Mouse (Mus musculus) testis, adult 2 months (tissue): ENCODE data around the gene Olfr146. TPM values are rescaled to one million over a fixed set of nuclear protein-coding genes. Genes with fewer than 3 reads are reported as not detected.

Experiments
- H3K27ac ChIP-seq: fragments of 200-500 bp; 2 replicates; pipeline ENCODE4 v1.5.1; 2012; ENCODE audit warnings: low read depth, low read length; ENCODE audit not compliant: control insufficient read depth, insufficient read depth
- H3K27me3 ChIP-seq: fragments of 200-500 bp; 2 replicates; pipeline ENCODE4 v1.6.1; 2012; ENCODE audit warnings: mild to moderate bottlenecking, low read length, moderate library complexity; ENCODE audit not compliant: control insufficient read depth, insufficient read depth
- H3K36me3 ChIP-seq: fragments of 200-500 bp; 2 replicates; pipeline ENCODE4 v1.6.1; 2012; ENCODE audit warnings: mild to moderate bottlenecking, low read length; ENCODE audit not compliant: control insufficient read depth, insufficient read depth
- H3K4me1 ChIP-seq: fragments of 200-500 bp; 2 replicates; pipeline ENCODE4 v1.6.1; 2012; ENCODE audit warnings: low read length; ENCODE audit not compliant: control insufficient read depth, insufficient read depth
- H3K4me3 ChIP-seq: fragments of 200-500 bp; 2 replicates; pipeline ENCODE4 v1.5.1; 2012; ENCODE audit warnings: low read depth, mild to moderate bottlenecking, low read length, moderate library complexity, mixed read lengths; ENCODE audit not compliant: control insufficient read depth
- CTCF ChIP-seq: fragments of 200-500 bp; IDR thresholded peaks from 2 replicates; pipeline ENCODE4 v1.5.1; 2012; ENCODE audit warnings: low read depth, mild to moderate bottlenecking, inconsistent platforms, low read length, moderate library complexity; ENCODE audit not compliant: control insufficient read depth, insufficient read depth, insufficient replicate concordance
- POLR2A ChIP-seq: fragments of 200-500 bp; IDR thresholded peaks from 2 replicates; pipeline ENCODE4 v1.6.1; 2012; ENCODE audit warnings: low read depth, mild to moderate bottlenecking, inconsistent platforms, low read length, moderate library complexity; ENCODE audit not compliant: control insufficient read depth
- polyA plus RNA-seq: library from polyadenylated mRNA; depleted of rRNA; stranded (reverse); fragments of >200 nt; gene quantifications from 2 replicates; pipeline ENCODE4 v1.2.3, GENCODE M21; 2012; rRNA removed

Gene Olfr146
- not detected in 2 replicates for polyA plus RNA-seq

DNA sequence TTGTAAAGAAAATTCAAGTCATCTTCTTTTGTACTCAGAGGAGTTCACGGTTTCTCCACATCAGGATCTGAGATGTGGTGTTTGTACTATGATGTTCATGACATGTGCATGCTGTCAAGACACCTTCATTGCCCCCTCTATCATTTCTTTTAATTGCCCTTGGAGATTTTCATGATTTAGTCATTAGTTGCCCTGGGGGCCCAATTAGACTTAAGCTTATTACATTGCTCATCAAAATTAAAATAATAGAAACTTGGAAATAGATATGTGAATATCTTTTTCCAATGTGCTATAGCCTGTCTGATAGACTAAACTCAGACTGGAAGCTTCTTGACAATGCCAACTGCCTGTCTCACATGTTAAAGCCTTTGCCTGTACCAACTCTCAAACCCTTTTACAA is at the start of gene Olfr146:
TSS of gene Olfr146 (minus strand) at position 101 of the 400 bp plus-strand sequence.
- no peaks in the 10 kb centered on the region for H3K27me3 ChIP-seq
- H3K27ac ChIP-seq = no peak within 1 kb of the TSS
- H3K36me3 ChIP-seq = no peaks in the 10 kb centered on the region
- no peaks in the 10 kb centered on the region for H3K4me1 ChIP-seq
- TF ChIP-seq CTCF = no peak
- no peak for TF ChIP-seq POLR2A
- H3K4me3 ChIP-seq = no peak within 1 kb of the TSS

GRCm38 (mm10) chr9:39064851-39065250 is 41.7 kb upstream of the Olfr146 start, which contains the start of gene Olfr937:
Olfr937 (minus strand) TSS chr9:39064951.
- no peak for TF ChIP-seq CTCF
- no peak for TF ChIP-seq POLR2A
- H3K4me3 ChIP-seq = no peak within 1 kb of the TSS
- H3K27me3 ChIP-seq = no peaks in the 10 kb centered on the region
- H3K27ac ChIP-seq = no peak within 1 kb of the TSS
- no peaks in the 10 kb centered on the region for H3K36me3 ChIP-seq
- no peaks in the 10 kb centered on the region for H3K4me1 ChIP-seq

GRCm38 (mm10) chr9:38999583-38999982 is 23.6 kb downstream of the Olfr146 start, which contains the start of gene Olfr935:
Olfr935 (minus strand) TSS chr9:38999683.
- TF ChIP-seq POLR2A (no peak), CTCF (no peak)
- Histone ChIP-seq H3K27ac (no peak within 1 kb of the TSS), H3K4me1 (no peaks in the 10 kb centered on the region), H3K36me3 (no peaks in the 10 kb centered on the region), H3K27me3 (no peaks in the 10 kb centered on the region), H3K4me3 (no peak within 1 kb of the TSS)

- H3K4me3 ChIP-seq = no peak within 1 kb of the TSS
- TF ChIP-seq CTCF (no peak), POLR2A (no peak)
Measured at GRCm38 (mm10) chr9:38988215-38988614, 35.0 kb downstream of the Olfr146 start, which contains the start of gene Olfr934. Olfr934 (minus strand) TSS chr9:38988315.

GRCm38 (mm10) chr9:38972013-38972412 is 51.2 kb downstream of the Olfr146 start, which contains the start of gene Olfr933:
Olfr933 (plus strand) TSS chr9:38972313.
- H3K36me3 ChIP-seq = no peaks in the 10 kb centered on the region
- no peak for TF ChIP-seq CTCF
- no peak for TF ChIP-seq POLR2A
- no peak within 1 kb of the TSS for H3K4me3 ChIP-seq
- no peaks in the 10 kb centered on the region for H3K4me1 ChIP-seq
- H3K27me3 ChIP-seq = no peaks in the 10 kb centered on the region
- no peak within 1 kb of the TSS for H3K27ac ChIP-seq

More at GRCm38 (mm10) chr9:38988215-38988614, 35.0 kb downstream of the Olfr146 start, which contains the start of gene Olfr934:
- H3K36me3 ChIP-seq = no peaks in the 10 kb centered on the region
- H3K4me1 ChIP-seq = no peaks in the 10 kb centered on the region
- no peaks in the 10 kb centered on the region for H3K27me3 ChIP-seq
- no peak within 1 kb of the TSS for H3K27ac ChIP-seq

Other genes starting within 250 kb of the Olfr146 start
- gene Olfr922, start 208.8 kb downstream of the Olfr146 start, polyA plus RNA-seq = not detected in 2 replicates
- not detected in 2 replicates for gene Olfr923, start 196.8 kb downstream of the Olfr146 start, polyA plus RNA-seq
- not detected in 2 replicates for gene Olfr924, start 178.9 kb downstream of the Olfr146 start, polyA plus RNA-seq
- gene Olfr26, start 168.3 kb downstream of the Olfr146 start, polyA plus RNA-seq = not detected in 2 replicates
- gene Olfr926, start 146.3 kb downstream of the Olfr146 start, polyA plus RNA-seq = not detected in 2 replicates
- gene Olfr930, start 93.6 kb downstream of the Olfr146 start, polyA plus RNA-seq = 0.16 and 0.19 TPM in 2 replicates
- not detected in 2 replicates for gene Olfr933, start 51.1 kb downstream of the Olfr146 start, polyA plus RNA-seq
- gene Olfr934, start 35.1 kb downstream of the Olfr146 start, polyA plus RNA-seq = not detected in 2 replicates
- gene Olfr935, start 23.7 kb downstream of the Olfr146 start, polyA plus RNA-seq = not detected in 2 replicates
- gene Olfr937, start 41.6 kb upstream of the Olfr146 start, polyA plus RNA-seq = not detected in 2 replicates
- not detected in 2 replicates for gene Olfr938, start 55.5 kb upstream of the Olfr146 start, polyA plus RNA-seq
- 0.51 and 0.79 TPM in 2 replicates for gene Olfr27, start 104.8 kb upstream of the Olfr146 start, polyA plus RNA-seq
- gene Olfr943, start 142.9 kb upstream of the Olfr146 start, polyA plus RNA-seq = not detected in 2 replicates
- gene Olfr944, start 178.5 kb upstream of the Olfr146 start, polyA plus RNA-seq = not detected in 2 replicates
- gene Olfr1537, start 226.6 kb upstream of the Olfr146 start, polyA plus RNA-seq = not detected in 2 replicates